Mouse (Mus musculus): ENCODE data around the gene Dscam. TPM values are rescaled to one million over a fixed set of nuclear protein-coding genes. Genes with fewer than 3 reads are reported as not detected.

Gene Dscam
- total RNA-seq, 2 experiments from 2014 or later: 0.15 TPM; not detected in 1

- no peak for ATAC-seq (replicated peaks; ENCODE audit: poor library complexity, severe bottlenecking)
Observed at GRCm38 (mm10) chr16:96684581-96684980, 486.0 kb downstream of the Dscam start.

GRCm38 (mm10) chr16:96682289-96682972 lies 488.1 kb downstream of the Dscam start:
- ATAC-seq (replicated peaks; ENCODE audit: poor library complexity, severe bottlenecking): peak; percentile 70

- no peak for ATAC-seq (replicated peaks; ENCODE audit: poor library complexity, severe bottlenecking)
Observed at GRCm38 (mm10) chr16:96679981-96680380, 490.6 kb downstream of the Dscam start.

GRCm38 (mm10) chr16:96677471-96677870 lies 493.1 kb downstream of the Dscam start:
- ATAC-seq (replicated peaks; ENCODE audit: poor library complexity, severe bottlenecking): no peak

- peak; percentile 92 for ATAC-seq (replicated peaks; ENCODE audit: poor library complexity, severe bottlenecking)
Observed at GRCm38 (mm10) chr16:96676663-96677062, 493.9 kb downstream of the Dscam start.

GRCm38 (mm10) chr16:96673191-96673847 lies 497.2 kb downstream of the Dscam start:
- no peak for ATAC-seq (replicated peaks; ENCODE audit: poor library complexity, severe bottlenecking)

- ATAC-seq (replicated peaks; ENCODE audit: poor library complexity, severe bottlenecking): peak; percentile 57
Observed at GRCm38 (mm10) chr16:96671603-96672374, 498.8 kb downstream of the Dscam start.

- no peak for ATAC-seq (replicated peaks; ENCODE audit: poor library complexity, severe bottlenecking)
Observed at GRCm38 (mm10) chr16:96669706-96670105, 500.8 kb downstream of the Dscam start.

GRCm38 (mm10) chr16:96668478-96668877 lies 502.1 kb downstream of the Dscam start:
- ATAC-seq (replicated peaks; ENCODE audit: poor library complexity, severe bottlenecking): no peak

- ATAC-seq (replicated peaks; ENCODE audit: poor library complexity, severe bottlenecking): no peak
Observed at GRCm38 (mm10) chr16:96661073-96661472, 509.5 kb downstream of the Dscam start.

GRCm38 (mm10) chr16:96659275-96659674 lies 511.3 kb downstream of the Dscam start:
- no peak for ATAC-seq (replicated peaks; ENCODE audit: poor library complexity, severe bottlenecking)

GRCm38 (mm10) chr16:96655548-96655947 lies 515.0 kb downstream of the Dscam start:
- ATAC-seq (replicated peaks; ENCODE audit: poor library complexity, severe bottlenecking): no peak

- ATAC-seq (replicated peaks; ENCODE audit: poor library complexity, severe bottlenecking): peak; percentile 94
Observed at GRCm38 (mm10) chr16:96654054-96654453, 516.5 kb downstream of the Dscam start.

- no peak for ATAC-seq (replicated peaks; ENCODE audit: poor library complexity, severe bottlenecking)
Observed at GRCm38 (mm10) chr16:96651444-96651843, 519.1 kb downstream of the Dscam start.

- ATAC-seq (replicated peaks; ENCODE audit: poor library complexity, severe bottlenecking): no peak
Observed at GRCm38 (mm10) chr16:96640101-96640500, 530.5 kb downstream of the Dscam start.

GRCm38 (mm10) chr16:96635916-96636315 lies 534.6 kb downstream of the Dscam start:
- ATAC-seq (replicated peaks; ENCODE audit: poor library complexity, severe bottlenecking): no peak

GRCm38 (mm10) chr16:96634791-96635143 lies 535.8 kb downstream of the Dscam start:
- no peak for ATAC-seq (replicated peaks; ENCODE audit: poor library complexity, severe bottlenecking)

- no peak for ATAC-seq (replicated peaks; ENCODE audit: poor library complexity, severe bottlenecking)
Observed at GRCm38 (mm10) chr16:96634097-96634790, 536.3 kb downstream of the Dscam start.

GRCm38 (mm10) chr16:96630241-96630640 lies 540.3 kb downstream of the Dscam start:
- ATAC-seq (replicated peaks; ENCODE audit: poor library complexity, severe bottlenecking): no peak

- no peak for ATAC-seq (replicated peaks; ENCODE audit: poor library complexity, severe bottlenecking)
Observed at GRCm38 (mm10) chr16:96629623-96630022, 540.9 kb downstream of the Dscam start.

GRCm38 (mm10) chr16:96625468-96625867 lies 545.1 kb downstream of the Dscam start:
- no peak for ATAC-seq (replicated peaks; ENCODE audit: poor library complexity, severe bottlenecking)

Data from granulocyte monocyte progenitor cell, adult 5-6 weeks (primary cell).